In the genomic region with DNA sequence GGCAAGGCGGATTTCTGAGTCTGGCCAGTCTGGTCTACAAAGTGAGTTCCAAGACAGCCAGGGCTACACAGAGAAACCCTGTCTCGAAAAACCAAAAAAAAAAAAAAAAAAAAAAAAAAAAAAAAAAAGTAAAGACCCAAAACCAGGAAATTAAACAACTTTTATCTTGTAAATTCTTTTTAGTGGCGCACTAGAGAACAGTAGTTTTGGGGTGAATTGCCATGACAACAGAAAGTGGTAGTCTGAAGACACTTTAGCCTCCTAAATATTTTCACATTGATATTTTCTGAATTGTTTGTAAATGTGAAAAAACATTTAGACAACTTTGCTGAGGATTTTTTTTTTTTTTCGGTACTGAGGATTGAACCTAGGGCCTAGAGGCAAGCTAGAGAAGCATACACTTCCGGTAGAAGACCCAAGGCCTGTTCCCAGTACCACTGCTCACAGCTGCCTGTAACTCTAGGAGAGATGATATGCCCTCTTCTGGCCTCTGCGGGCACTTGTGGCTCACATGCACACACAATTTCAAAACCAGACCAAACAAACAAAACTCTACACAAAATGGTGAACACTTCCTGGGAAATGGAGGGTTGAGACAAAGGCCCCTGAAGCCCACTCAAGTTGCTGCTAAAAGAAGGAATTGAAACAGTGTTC, we compare ENCODE assay signal across 8 mouse cellular contexts. TPM values are rescaled to one million over a fixed set of nuclear protein-coding genes. Genes with fewer than 3 reads are reported as not detected.
DNase-seq lines count a peak whose midpoint lies in the region; ATAC-seq and TF ChIP-seq lines count a peak whose summit lies in the region.

No protein-coding gene starts in this region.

- H3K27ac ChIP-seq in hindbrain, embryonic 10.5 days, result no peak overlapping the region
- H3K27ac ChIP-seq in hindbrain, embryonic 11.5 days (ENCODE audit: low read depth, low read length), result no peak overlapping the region
- no peak overlapping the region for H3K27ac ChIP-seq in MEL (ENCODE audit: control insufficient read depth, low read depth, low read length)
- H3K27ac ChIP-seq in forebrain, embryonic 16.5 days (ENCODE audit: low read length), result peak overlapping the region; percentile 87
- H3K27ac ChIP-seq in midbrain, embryonic 10.5 days (replicated peaks), result 0 out of 2 replicates have a peak overlapping the region, but pooled peaks have one; percentile 79

- ATAC-seq in hindbrain, embryonic 11.5 days (ENCODE audit: low FRiP score), result no peak
- ATAC-seq in forebrain, embryonic 16.5 days, result no peak

- H3K9me3 ChIP-seq in hindbrain, embryonic 10.5 days, result no peaks in the 10 kb centered on the region
- no peaks in the 10 kb centered on the region for H3K9me3 ChIP-seq in hindbrain, embryonic 11.5 days (ENCODE audit: control insufficient read depth, low read length)
- no peaks in the 10 kb centered on the region for H3K9me3 ChIP-seq in MEL (replicated peaks; ENCODE audit: insufficient read depth, low read length)
- no peaks in the 10 kb centered on the region for H3K9me3 ChIP-seq in forebrain, embryonic 16.5 days (ENCODE audit: control insufficient read depth, low read length)
- no peaks in the 10 kb centered on the region for H3K9me3 ChIP-seq in midbrain, embryonic 10.5 days (replicated peaks)

- no peak overlapping the region; the same call in 1 of the 2 replicates for H3K4me2 ChIP-seq in hindbrain, embryonic 11.5 days (replicated peaks; ENCODE audit: low read depth, low read length)
- H3K4me2 ChIP-seq in forebrain, embryonic 16.5 days (ENCODE audit: low read length), result peak overlapping the region; percentile 67

- H3K79me2 ChIP-seq in MEL (ENCODE audit: control insufficient read depth, insufficient read depth, low read length, poor library complexity), result peaks cover 4% of the 10 kb centered on the region; the same call in 1 of the 2 replicates

- no peak for DNase-seq in hindbrain, embryonic 10.5 days (ENCODE audit: low spot score)
- no peak for DNase-seq in hindbrain, embryonic 11.5 days (ENCODE audit: low spot score)
- DNase-seq in MEL (ENCODE audit: low read depth, low spot score), result peak; percentile 23
- DNase-seq in midbrain, embryonic 10.5 days (ENCODE audit: low spot score), result no peak
- DNase-seq in adrenal gland, adult (ENCODE audit: inconsistent age in 2 of 2, low spot score in 1 of 2), result no peak
- DNase-seq in layer of hippocampus, adult 18-20 months (ENCODE audit: low spot score in 2 of 2), result no peak
- DNase-seq in embryo, embryonic 10 days (ENCODE audit: low spot score), result no peak

- no peak overlapping the region for H3K9ac ChIP-seq in hindbrain, embryonic 11.5 days (ENCODE audit: low read depth, low read length)
- no peak overlapping the region for H3K9ac ChIP-seq in MEL (ENCODE audit: control insufficient read depth, low read depth, low read length, poor library complexity, severe bottlenecking)
- H3K9ac ChIP-seq in forebrain, embryonic 16.5 days (replicated peaks; ENCODE audit: low read depth, low read length), result no peak overlapping the region; the same call in 1 of the 2 replicates

- H3K4me3 ChIP-seq in hindbrain, embryonic 10.5 days, result peak overlapping the region; percentile 83; the same call in 1 of the 2 replicates
- H3K4me3 ChIP-seq in hindbrain, embryonic 11.5 days (ENCODE audit: low read depth, low read length), result no peak overlapping the region
- H3K4me3 ChIP-seq in MEL (ENCODE audit: control insufficient read depth in 1 of 2, insufficient read depth in 1 of 2, low read depth in 2 of 2, low read length in 2 of 2), result no peak overlapping the region
- H3K4me3 ChIP-seq in forebrain, embryonic 16.5 days (replicated peaks; ENCODE audit: low read length), result peak overlapping the region; percentile 50
- peak overlapping the region; percentile 90; the same call in 1 of the 2 replicates for H3K4me3 ChIP-seq in midbrain, embryonic 10.5 days

- 0 out of 6 replicates have a peak, but pooled peaks of 1 of the 3 experiments have one; percentile 2 for TF ChIP-seq CTCF in MEL (IDR thresholded peaks at IDR 0.05 in 2 of 3, conservative IDR thresholded peaks at IDR 0.05 in 1 of 3; ENCODE audit: control insufficient read depth in 1 of 3, insufficient read depth in 1 of 3, low read depth in 2 of 3, low read length in 3 of 3, poor library complexity in 1 of 3, severe bottlenecking in 1 of 3)

- TF ChIP-seq RAD21 in MEL (IDR thresholded peaks at IDR 0.05; ENCODE audit: low read depth, low read length), result no peak

- peaks cover 17% of the 10 kb centered on the region for H3K4me1 ChIP-seq in hindbrain, embryonic 10.5 days (replicated peaks)
- H3K4me1 ChIP-seq in hindbrain, embryonic 11.5 days (replicated peaks; ENCODE audit: control insufficient read depth, insufficient read depth, low read length), result no peaks in the 10 kb centered on the region
- H3K4me1 ChIP-seq in MEL (ENCODE audit: control insufficient read depth in 1 of 2, insufficient read depth in 2 of 2, low read length in 2 of 2), result peaks cover under 1 to 4% of the 10 kb centered on the region in 2 experiments; a peak in 2 of 4 replicates
- H3K4me1 ChIP-seq in forebrain, embryonic 16.5 days (replicated peaks; ENCODE audit: control insufficient read depth, insufficient read depth, low read length), result peaks cover 15% of the 10 kb centered on the region
- peaks cover 21% of the 10 kb centered on the region for H3K4me1 ChIP-seq in midbrain, embryonic 10.5 days

- peaks cover 51% of the 10 kb centered on the region for H3K36me3 ChIP-seq in hindbrain, embryonic 10.5 days
- 0 out of 2 replicates have a peak, but pooled peaks cover 2% of the 10 kb centered on the region for H3K36me3 ChIP-seq in hindbrain, embryonic 11.5 days (ENCODE audit: control insufficient read depth, insufficient read depth, low read length)
- peaks cover 0 to 12% of the 10 kb centered on the region in 2 experiments for H3K36me3 ChIP-seq in MEL (ENCODE audit: control insufficient read depth in 1 of 2, insufficient read depth in 2 of 2, low read length in 2 of 2)
- H3K36me3 ChIP-seq in forebrain, embryonic 16.5 days (ENCODE audit: control insufficient read depth, insufficient read depth), result no peaks in the 10 kb centered on the region
- H3K36me3 ChIP-seq in midbrain, embryonic 10.5 days, result peaks cover 50% of the 10 kb centered on the region

- WGBS in hindbrain, embryonic 10.5 days, result 85% methylated on average over 6 of the region's 6 CpGs
- WGBS in hindbrain, embryonic 11.5 days, result 92% methylated on average over 6 of the region's 6 CpGs
- 87% methylated on average over 6 of the region's 6 CpGs for WGBS in forebrain, embryonic 16.5 days
- 90% methylated on average over 6 of the region's 6 CpGs for WGBS in midbrain, embryonic 10.5 days

- no peaks in the 10 kb centered on the region for H3K27me3 ChIP-seq in hindbrain, embryonic 10.5 days (ENCODE audit: insufficient read depth, poor library complexity, severe bottlenecking)
- H3K27me3 ChIP-seq in hindbrain, embryonic 11.5 days (ENCODE audit: control insufficient read depth, insufficient read depth, low read length), result no peaks in the 10 kb centered on the region
- no peaks in the 10 kb centered on the region for H3K27me3 ChIP-seq in MEL (ENCODE audit: control insufficient read depth in 1 of 2, insufficient read depth in 2 of 2, low read length in 2 of 2)
- no peaks in the 10 kb centered on the region for H3K27me3 ChIP-seq in forebrain, embryonic 16.5 days (replicated peaks; ENCODE audit: control insufficient read depth, insufficient read depth, low read length)
- no peaks in the 10 kb centered on the region for H3K27me3 ChIP-seq in midbrain, embryonic 10.5 days (ENCODE audit: low read depth, poor library complexity, severe bottlenecking)

- TF ChIP-seq POLR2A in MEL (IDR thresholded peaks at IDR 0.05; ENCODE audit: control insufficient read depth in 1 of 2, insufficient read depth in 1 of 2, low read depth in 1 of 2, low read length in 2 of 2, poor library complexity in 1 of 2), result no peak

- TF ChIP-seq EP300 in MEL (IDR thresholded peaks at IDR 0.05; ENCODE audit: low read depth in 1 of 2, low read length in 2 of 2), result no peak

RNA-seq across cellular contexts. Expression of a gene that starts 1.1 kb away (rescaled TPM):
- 73.5 and 86.0 TPM in 2 replicates for polyA plus RNA-seq in hindbrain, embryonic 10.5 days (2016; fragmentation: Nextera tagmentation; extraction: Ambion mirVana)
- polyA plus RNA-seq in hindbrain, embryonic 11.5 days (2014; fragmentation: Nextera tagmentation; extraction: Ambion mirVana), result 76.0 and 83.0 TPM in 2 replicates
- 16.2 and 18.7 TPM in 2 replicates for total RNA-seq in MEL (2012; rRNA removed)
- 10 to 100 TPM; 23.3 to 45.7 TPM for polyA plus RNA-seq in MEL (2012; ENCODE audit: insufficient read depth in 1 of 2, insufficient read length in 2 of 2, low read depth in 1 of 2, low replicate concordance in 2 of 2, missing spikeins in 1 of 2)
- 128 and 131 TPM in 2 replicates for polyA plus RNA-seq in forebrain, embryonic 16.5 days (2015; fragmentation: Nextera tagmentation; extraction: Ambion mirVana)
- polyA plus RNA-seq in midbrain, embryonic 10.5 days (2016; fragmentation: Nextera tagmentation; extraction: Ambion mirVana), result 73.3 and 86.3 TPM in 2 replicates
- total RNA-seq in layer of hippocampus, adult 18-20 months (2021), result 100 to 1,000 TPM; 133 to 138 TPM

RNA-seq across cellular contexts. Expression of a gene that starts 6.8 kb away (rescaled TPM):
- polyA plus RNA-seq in hindbrain, embryonic 10.5 days (2016; fragmentation: Nextera tagmentation; extraction: Ambion mirVana), result 7.1 and 7.3 TPM in 2 replicates
- polyA plus RNA-seq in hindbrain, embryonic 11.5 days (2014; fragmentation: Nextera tagmentation; extraction: Ambion mirVana), result 4.5 and 5.8 TPM in 2 replicates
- 0.13 and 0.15 TPM in 2 replicates for total RNA-seq in MEL (2012; rRNA removed)
- under 1 TPM in 1 of 2 experiments, not detected in 1; 0.45 TPM for polyA plus RNA-seq in MEL (2012; ENCODE audit: insufficient read depth in 1 of 2, insufficient read length in 2 of 2, low read depth in 1 of 2, low replicate concordance in 2 of 2, missing spikeins in 1 of 2)
- 0.14 and 0.25 TPM in 2 replicates for polyA plus RNA-seq in forebrain, embryonic 16.5 days (2015; fragmentation: Nextera tagmentation; extraction: Ambion mirVana)
- polyA plus RNA-seq in midbrain, embryonic 10.5 days (2016; fragmentation: Nextera tagmentation; extraction: Ambion mirVana), result 3.9 and 6.7 TPM in 2 replicates
- total RNA-seq in layer of hippocampus, adult 18-20 months (2021), result under 1 TPM; 0.20 to 0.25 TPM

RNA-seq across cellular contexts. Expression of a gene that starts 7.6 kb away (rescaled TPM):
- 91.0 and 109 TPM in 2 replicates for polyA plus RNA-seq in hindbrain, embryonic 10.5 days (2016; fragmentation: Nextera tagmentation; extraction: Ambion mirVana)
- 75.2 and 86.5 TPM in 2 replicates for polyA plus RNA-seq in hindbrain, embryonic 11.5 days (2014; fragmentation: Nextera tagmentation; extraction: Ambion mirVana)
- 34.2 and 40.5 TPM in 2 replicates for total RNA-seq in MEL (2012; rRNA removed)
- 10 to 100 TPM in 1 of 2 experiments, not detected in 1; 72.4 TPM for polyA plus RNA-seq in MEL (2012; ENCODE audit: insufficient read depth in 1 of 2, insufficient read length in 2 of 2, low read depth in 1 of 2, low replicate concordance in 2 of 2, missing spikeins in 1 of 2)
- polyA plus RNA-seq in forebrain, embryonic 16.5 days (2015; fragmentation: Nextera tagmentation; extraction: Ambion mirVana), result 29.7 and 37.8 TPM in 2 replicates
- polyA plus RNA-seq in midbrain, embryonic 10.5 days (2016; fragmentation: Nextera tagmentation; extraction: Ambion mirVana), result 107 and 110 TPM in 2 replicates
- total RNA-seq in layer of hippocampus, adult 18-20 months (2021), result 1 to 10 TPM; 1.4 to 2.6 TPM

RNA-seq across cellular contexts. Expression of a gene that starts 23.3 kb away (rescaled TPM):
- 11.1 and 14.6 TPM in 2 replicates for polyA plus RNA-seq in hindbrain, embryonic 10.5 days (2016; fragmentation: Nextera tagmentation; extraction: Ambion mirVana)
- polyA plus RNA-seq in hindbrain, embryonic 11.5 days (2014; fragmentation: Nextera tagmentation; extraction: Ambion mirVana), result 12.0 and 14.8 TPM in 2 replicates
- 4.7 and 4.9 TPM in 2 replicates for total RNA-seq in MEL (2012; rRNA removed)
- polyA plus RNA-seq in MEL (2012; ENCODE audit: insufficient read depth in 1 of 2, insufficient read length in 2 of 2, low read depth in 1 of 2, low replicate concordance in 2 of 2, missing spikeins in 1 of 2), result 1 to 10 TPM in 1 of 2 experiments, not detected in 1; 7.2 TPM
- polyA plus RNA-seq in forebrain, embryonic 16.5 days (2015; fragmentation: Nextera tagmentation; extraction: Ambion mirVana), result 11.2 and 12.7 TPM in 2 replicates
- polyA plus RNA-seq in midbrain, embryonic 10.5 days (2016; fragmentation: Nextera tagmentation; extraction: Ambion mirVana), result 13.9 and 14.9 TPM in 2 replicates
- 10 to 100 TPM; 12.8 to 13.9 TPM for total RNA-seq in layer of hippocampus, adult 18-20 months (2021)

RNA-seq across cellular contexts. Expression of a gene that starts 47.5 kb away (rescaled TPM):
- 4.1 and 4.4 TPM in 2 replicates for polyA plus RNA-seq in hindbrain, embryonic 10.5 days (2016; fragmentation: Nextera tagmentation; extraction: Ambion mirVana)
- polyA plus RNA-seq in hindbrain, embryonic 11.5 days (2014; fragmentation: Nextera tagmentation; extraction: Ambion mirVana), result 5.0 and 6.2 TPM in 2 replicates
- 0.69 and 1.0 TPM in 2 replicates for total RNA-seq in MEL (2012; rRNA removed)
- polyA plus RNA-seq in MEL (2012; ENCODE audit: insufficient read depth in 1 of 2, insufficient read length in 2 of 2, low read depth in 1 of 2, low replicate concordance in 2 of 2, missing spikeins in 1 of 2), result 1 to 10 TPM in 1 of 2 experiments, not detected in 1; 3.5 TPM
- 4.6 and 5.1 TPM in 2 replicates for polyA plus RNA-seq in forebrain, embryonic 16.5 days (2015; fragmentation: Nextera tagmentation; extraction: Ambion mirVana)
- 3.7 and 4.7 TPM in 2 replicates for polyA plus RNA-seq in midbrain, embryonic 10.5 days (2016; fragmentation: Nextera tagmentation; extraction: Ambion mirVana)
- total RNA-seq in layer of hippocampus, adult 18-20 months (2021), result 10 to 100 TPM; 10.9 to 12.8 TPM

Comparison
In these comparisons a context has a peak if more than half of its experiments do, and no peak if none do; other contexts are left out.
1. H3K4me3 ChIP-seq: peak in hindbrain, embryonic 10.5 days (single experiment), forebrain, embryonic 16.5 days (single experiment) and midbrain, embryonic 10.5 days (single experiment); none in hindbrain, embryonic 11.5 days (single experiment) and MEL (0 of 2).
2. H3K27ac ChIP-seq: peak in forebrain, embryonic 16.5 days (single experiment) and midbrain, embryonic 10.5 days (single experiment); none in hindbrain, embryonic 10.5 days (single experiment), hindbrain, embryonic 11.5 days (single experiment) and MEL (single experiment).